Mouse (Mus musculus): Measurements from ENCODE around the gene Actl9. TPM values are rescaled to one million over a fixed set of nuclear protein-coding genes. Genes with fewer than 3 reads are reported as not detected.

Gene Actl9
- total RNA-seq (2023; ENCODE audit: inconsistent age) = not detected in 4 replicates

DNA sequence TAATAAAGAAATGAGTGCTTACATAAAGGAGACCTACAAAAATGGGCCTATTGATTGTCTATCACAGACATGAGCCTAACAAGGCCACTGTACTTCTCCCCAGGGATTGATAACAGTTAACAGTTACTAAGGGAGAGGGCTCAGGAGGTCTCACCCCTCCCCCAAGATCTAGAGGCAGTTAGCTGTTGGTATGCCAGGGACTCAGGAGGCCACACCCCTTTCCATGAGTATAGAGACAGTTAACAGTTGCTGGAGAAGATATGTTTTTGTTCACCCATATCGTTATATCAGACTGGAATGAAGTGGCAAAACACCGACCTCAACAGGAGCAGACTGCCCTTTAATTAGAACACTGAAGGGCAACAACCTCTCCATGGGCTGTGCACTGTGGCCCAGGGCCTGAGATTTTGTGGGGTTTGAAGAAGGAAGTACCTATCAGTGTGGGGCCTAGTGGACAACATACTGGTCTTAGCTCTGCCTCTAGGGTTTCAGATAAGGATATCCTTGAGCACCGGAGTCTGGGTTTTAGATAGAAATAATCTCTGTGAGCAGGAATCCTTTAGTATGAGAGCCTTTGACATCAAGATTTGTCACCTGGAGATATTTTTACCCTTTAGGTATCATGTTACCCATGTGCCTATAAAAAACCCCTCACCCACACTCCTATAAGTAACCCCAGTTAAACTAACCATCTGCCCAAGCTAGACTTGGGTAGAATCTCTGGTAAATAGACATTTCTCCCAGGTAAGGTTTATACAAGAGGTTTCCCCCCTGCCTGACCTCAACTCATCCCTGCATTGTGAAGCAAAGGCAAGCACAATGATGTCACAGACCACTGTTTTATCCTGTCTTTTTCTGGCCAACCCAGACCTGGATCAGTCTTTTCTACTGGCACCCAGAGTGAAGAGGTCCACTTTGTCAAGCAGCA is at the start of gene Actl9:
TSS of gene Actl9 (plus strand) at position 878 of the 928 bp plus-strand sequence.

DNA sequence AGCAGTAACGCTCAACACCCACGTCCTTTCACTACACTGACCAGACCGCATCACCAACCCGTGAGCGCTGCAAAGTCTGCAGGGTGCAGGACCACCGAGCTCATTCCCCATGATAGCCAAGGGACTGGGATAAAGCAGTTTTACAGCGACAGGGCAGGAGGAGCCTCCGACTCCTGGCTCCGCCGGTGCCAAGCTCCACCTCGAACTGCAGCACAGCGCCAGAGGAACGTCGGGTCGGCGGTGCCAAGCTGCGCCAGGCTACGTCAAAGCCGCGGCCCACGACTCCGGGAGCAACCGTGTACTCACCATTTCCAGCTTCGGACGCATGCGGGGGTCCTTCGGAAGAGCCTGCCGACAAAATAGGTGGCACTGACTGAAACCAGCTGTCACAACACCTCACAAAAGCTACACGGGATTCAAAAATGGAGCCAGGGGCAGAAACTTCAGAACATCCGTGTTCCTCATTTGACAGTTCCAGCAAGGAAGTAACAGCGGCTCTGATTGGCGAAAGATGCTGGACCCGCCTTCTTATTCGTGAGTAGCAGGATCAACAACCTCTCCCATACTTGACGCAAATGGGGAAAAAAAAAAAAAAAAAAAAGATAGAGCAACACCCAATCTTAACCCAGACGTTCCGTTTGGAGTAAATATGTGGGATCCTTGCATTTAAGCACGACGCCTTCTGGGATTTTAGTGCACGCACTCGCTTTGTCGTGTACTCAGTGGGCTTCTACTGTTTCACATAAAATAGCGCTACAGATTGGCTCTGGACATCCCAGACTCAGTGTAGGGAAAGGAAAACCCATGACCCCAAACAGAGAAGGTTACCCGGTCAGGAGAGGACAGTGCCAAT is 38.3 kb upstream of the Actl9 start, which contains the start of gene Zfp101:
TSS of gene Zfp101 (minus strand) at position 460 of the 853 bp plus-strand sequence.

Other genes with a start within 250 kb of the Actl9 start
- gene Olfr239, start 241.6 kb upstream of the Actl9 start, total RNA-seq (2023; ENCODE audit: inconsistent age) = not detected in 4 replicates
- gene Olfr1564, start 211.2 kb upstream of the Actl9 start, total RNA-seq (2023; ENCODE audit: inconsistent age) = not detected in 4 replicates
- 4.3 to 7.0 TPM (median 5.2 TPM) in 4 replicates for gene Zfp955a, start 177.8 kb upstream of the Actl9 start, total RNA-seq (2023; ENCODE audit: inconsistent age)
- gene Olfr63, start 168.2 kb upstream of the Actl9 start, total RNA-seq (2023; ENCODE audit: inconsistent age) = 0.06 to 0.13 TPM (median 0.12 TPM) in 3 of 4 replicates, not detected in the other
- 5.1 to 8.3 TPM (median 5.5 TPM) in 4 replicates for gene Zfp955b, start 143.4 kb upstream of the Actl9 start, total RNA-seq (2023; ENCODE audit: inconsistent age)
- 12.9 to 18.0 TPM (median 14.4 TPM) in 4 replicates for gene Zfp81, start 74.0 kb upstream of the Actl9 start, total RNA-seq (2023; ENCODE audit: inconsistent age)
- gene Zfp101, start 38.3 kb upstream of the Actl9 start, total RNA-seq (2023; ENCODE audit: inconsistent age) = 5.7 to 7.9 TPM (median 6.5 TPM) in 4 replicates
- 62.4 to 74.4 TPM (median 67.5 TPM) in 4 replicates for gene Adamts10, start 91.3 kb downstream of the Actl9 start, total RNA-seq (2023; ENCODE audit: inconsistent age)
- 14.9 to 25.4 TPM (median 19.3 TPM) in 4 replicates for gene Myo1f, start 122.8 kb downstream of the Actl9 start, total RNA-seq (2023; ENCODE audit: inconsistent age)
- gene Zfp414, start 196.2 kb downstream of the Actl9 start, total RNA-seq (2023; ENCODE audit: inconsistent age) = 38.0 to 41.7 TPM (median 39.7 TPM) in 4 replicates
- 0.48 to 2.5 TPM (median 1.3 TPM) in 4 replicates for gene Pram1, start 205.2 kb downstream of the Actl9 start, total RNA-seq (2023; ENCODE audit: inconsistent age)